Mouse (Mus musculus) gastrocnemius, adult 18-20 months (tissue): Measurements from ENCODE around the gene Gucy2g. TPM values are rescaled to one million over a fixed set of nuclear protein-coding genes. Genes with fewer than 3 reads are reported as not detected.

Experiments used
- DNase-seq: peaks from one replicate; pipeline ENCODE4 v3.0.0; 2021; ENCODE audit warnings: low spot score
- total RNA-seq, 2 experiments: library from RNA; stranded (reverse); gene quantifications; 2 replicates each; pipeline ENCODE4 v1.2.3; 2021

The Gucy2g gene
- total RNA-seq, 2 experiments from 2014 or later = 0.16 to 0.21 TPM

DNA sequence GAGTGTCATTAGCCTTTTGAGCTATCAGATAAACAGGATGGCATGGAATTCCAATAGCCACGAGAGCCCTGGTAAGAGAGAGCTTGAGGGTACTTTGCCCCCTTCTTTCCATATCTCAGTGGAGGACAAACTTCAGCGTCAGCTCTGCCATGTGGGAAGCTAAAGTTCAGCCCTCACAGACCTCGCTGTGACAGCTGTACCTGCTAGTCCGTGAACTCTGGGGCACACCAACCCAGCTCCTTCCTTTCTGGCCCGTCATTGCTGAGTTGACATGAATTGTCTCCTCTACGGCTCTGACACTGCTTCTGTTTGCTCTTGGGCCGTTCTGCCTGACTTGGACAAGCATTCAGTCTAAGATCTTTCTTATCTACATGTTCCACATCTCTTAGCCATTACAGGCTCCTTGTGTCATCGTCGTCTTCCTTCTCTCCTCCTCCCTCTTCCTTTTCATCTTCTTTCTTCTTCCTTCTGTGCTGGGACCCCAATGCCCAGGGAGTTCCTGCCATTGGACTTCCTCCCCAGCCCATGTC, 7.0 kb upstream of the Gucy2g start:
- no peak for DNase-seq

DNA sequence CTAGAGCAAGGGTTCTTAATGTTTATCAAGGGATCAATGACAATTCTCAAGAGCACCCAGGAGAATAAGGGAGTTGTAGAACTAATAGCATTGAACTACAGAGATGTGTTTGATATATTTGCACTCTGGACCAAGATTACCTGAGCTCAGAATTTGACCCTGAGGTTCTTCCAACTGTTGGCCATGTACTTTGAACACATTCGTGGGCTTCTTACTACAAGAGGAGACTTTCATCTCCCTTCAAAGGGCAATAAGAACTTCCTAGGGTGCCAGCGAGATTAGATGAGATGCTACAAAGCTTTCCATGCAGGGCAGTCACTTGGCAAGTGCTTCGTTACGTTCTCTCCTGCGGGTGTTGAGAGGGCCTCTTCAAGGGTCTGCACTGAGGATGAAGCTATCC, 6.5 kb upstream of the Gucy2g start:
- DNase-seq = no peak

DNA sequence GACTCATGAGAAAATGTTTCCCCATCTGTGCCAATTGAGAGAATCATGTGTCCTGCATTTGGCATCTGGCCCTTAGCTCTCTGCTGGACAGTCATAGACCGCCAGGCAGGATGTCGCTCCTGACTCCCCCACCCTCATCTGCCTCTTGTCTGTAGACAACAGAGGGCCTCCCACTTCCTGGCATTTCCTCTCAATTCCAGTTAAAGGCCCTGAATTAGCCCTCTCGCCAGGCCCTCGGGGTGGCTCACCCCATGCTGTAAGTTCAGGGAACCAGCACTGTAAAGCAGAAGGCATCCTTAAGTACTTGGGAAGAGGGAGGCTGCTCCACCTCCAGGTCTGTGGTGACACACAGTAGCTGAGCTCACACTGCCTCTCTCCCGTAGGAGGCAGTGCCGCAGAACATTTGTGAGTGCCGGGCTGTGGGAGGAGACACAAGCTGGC, 3.8 kb upstream of the Gucy2g start:
- DNase-seq = peak; percentile 38

DNA sequence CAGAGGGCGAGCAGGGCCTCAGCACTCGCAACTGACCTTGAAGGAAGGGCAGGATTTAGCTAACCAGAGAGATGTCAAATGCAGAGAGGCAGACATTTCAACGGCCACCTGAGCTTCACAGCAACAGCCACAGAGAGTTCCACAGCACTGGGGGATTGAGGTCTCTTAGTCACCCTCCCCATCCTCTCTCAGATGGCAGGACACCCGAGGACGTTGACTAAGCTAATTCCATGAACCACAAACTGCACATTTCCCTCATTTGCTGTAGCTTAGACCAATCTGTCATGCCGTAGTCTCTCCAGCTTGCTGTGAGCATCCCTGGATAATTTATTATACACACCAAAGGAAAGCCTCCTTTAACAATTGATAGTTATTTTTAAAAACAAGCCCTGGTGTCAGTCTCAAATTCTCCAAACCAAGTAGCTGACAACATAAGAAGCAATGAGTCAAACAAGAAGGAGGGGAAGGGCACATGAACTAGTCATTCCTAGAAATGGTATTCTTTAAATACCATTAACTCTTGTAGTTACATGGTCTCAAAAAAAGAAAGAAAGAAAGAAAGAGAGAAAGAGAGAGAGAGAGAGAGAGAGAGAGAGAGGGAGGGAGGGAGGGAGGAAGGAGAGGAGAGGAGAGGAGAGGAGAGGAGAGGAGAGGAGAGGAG, 1.1 kb downstream of the Gucy2g start:
- no peak for DNase-seq

DNA sequence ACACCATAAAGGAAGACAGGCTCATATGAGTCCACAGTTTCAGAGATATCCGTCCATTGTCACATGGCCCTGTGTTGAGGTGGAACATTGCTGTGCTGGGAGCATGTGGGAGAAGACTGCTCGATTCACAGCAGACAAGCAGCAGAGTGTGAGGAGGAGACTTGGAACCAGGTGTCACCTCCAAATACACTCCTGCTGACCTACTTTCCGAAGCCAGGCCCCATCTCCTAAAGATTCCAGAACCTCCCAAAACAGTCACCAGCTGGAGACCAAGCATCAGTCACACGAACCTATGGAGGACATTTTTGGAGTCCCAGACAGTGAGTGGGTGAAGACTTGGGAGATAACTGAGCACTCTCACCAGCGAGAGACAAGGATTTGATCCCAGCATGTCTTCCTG, 4.5 kb downstream of the Gucy2g start:
- DNase-seq = no peak

- DNase-seq = no peak
Measured at GRCm38 (mm10) chr19:55236026-55236425, 5.0 kb downstream of the Gucy2g start.

DNA sequence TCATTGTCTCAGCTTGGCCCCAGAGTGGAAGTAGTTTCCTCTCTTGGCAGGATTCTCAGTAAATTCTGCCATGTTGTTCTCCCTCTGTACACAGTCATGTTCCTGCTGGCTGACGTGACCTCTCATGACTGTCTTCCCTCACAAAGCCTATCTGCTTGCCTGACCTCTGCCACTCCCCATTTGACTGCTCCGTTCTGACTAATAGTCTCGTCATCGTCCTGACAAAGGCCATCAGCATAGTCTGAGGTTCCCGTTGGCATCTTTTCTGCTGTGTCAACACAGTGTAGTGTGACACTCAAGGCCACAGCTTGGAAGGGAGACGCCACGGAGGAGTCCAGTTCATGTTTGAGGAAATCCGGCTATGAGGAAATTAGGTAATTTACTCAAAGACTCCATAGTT, 8.9 kb downstream of the Gucy2g start:
- no peak for DNase-seq

DNA sequence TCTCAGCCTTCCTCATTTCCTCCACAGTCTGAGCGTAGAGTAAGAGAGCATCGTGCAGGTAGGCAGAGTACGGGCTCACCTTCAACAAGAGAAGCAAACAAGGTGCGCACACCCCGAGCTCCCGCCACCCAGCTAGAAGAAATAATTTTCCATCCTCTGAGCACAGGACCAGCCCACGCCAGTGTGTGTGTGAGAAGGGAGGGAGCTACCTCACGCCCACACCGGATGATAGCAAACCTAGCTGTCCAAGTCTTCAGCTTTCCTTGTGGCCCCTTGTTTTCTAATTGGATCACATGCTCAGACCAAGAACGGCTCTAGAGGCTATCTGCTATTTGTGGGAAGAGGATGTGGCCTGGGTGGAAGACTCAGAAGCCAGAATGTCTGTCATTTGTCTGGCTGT, 10.0 kb downstream of the Gucy2g start:
- no peak for DNase-seq

DNA sequence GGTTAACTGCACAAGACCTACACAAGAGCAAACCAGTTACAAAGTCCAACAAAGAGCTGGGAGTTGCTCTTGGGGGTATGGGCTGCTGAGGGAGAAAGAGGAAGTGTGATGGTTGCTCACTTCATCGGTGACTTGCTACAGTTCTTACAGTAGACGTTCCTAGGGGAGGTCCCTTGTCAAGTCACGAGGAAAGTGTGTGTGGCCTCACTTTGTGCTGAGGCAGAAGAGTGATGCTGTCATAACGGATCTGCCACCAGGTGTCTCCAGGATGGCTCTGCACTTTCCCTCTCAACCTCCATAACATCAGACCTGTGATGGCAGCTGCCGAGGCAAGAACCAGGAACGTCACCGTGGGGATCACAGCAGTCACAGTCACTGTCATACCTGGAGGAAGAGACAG, 13.9 kb downstream of the Gucy2g start:
- DNase-seq = no peak

- DNase-seq = no peak
Measured at GRCm38 (mm10) chr19:55226621-55227020, 14.4 kb downstream of the Gucy2g start.

DNA sequence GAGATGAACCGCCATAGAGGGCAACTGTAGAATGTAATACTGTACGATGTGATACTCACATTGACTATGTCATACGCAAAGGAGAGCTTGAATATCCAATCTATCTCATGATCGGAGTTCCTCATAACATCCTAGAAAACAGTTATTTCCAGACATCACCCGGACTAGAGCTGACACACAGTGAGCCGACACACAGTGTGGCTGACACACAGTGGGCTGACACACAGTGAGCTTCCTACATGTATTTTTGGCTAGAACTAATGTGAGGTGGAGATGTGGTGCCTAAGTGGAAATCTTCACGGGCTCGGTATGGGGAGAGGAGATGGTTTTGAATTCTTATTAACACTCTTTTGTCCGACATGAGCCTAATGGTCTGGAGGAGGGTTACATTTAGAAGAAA, 18.8 kb downstream of the Gucy2g start:
- DNase-seq = no peak

- DNase-seq = no peak
Measured at GRCm38 (mm10) chr19:55221208-55221607, 19.8 kb downstream of the Gucy2g start.

DNA sequence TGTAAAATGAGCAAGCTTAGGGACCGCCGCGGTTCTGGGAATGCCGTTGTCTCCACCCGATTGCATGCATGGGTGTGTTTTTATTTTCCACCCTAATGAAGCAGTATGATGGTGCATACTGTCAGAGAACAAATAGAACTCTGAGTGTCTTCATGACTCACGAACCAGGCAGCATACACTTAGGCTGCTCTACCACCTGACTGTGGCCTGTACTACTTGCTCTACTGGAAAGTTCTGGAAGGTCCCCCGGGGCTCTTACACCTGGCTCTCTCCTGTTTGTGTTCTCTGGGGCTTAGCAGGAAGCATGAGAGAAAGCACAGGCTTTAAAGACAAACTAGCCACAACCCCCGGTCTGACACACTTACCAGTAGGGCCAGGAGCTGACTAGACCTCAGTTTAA, 21.7 kb downstream of the Gucy2g start:
- no peak for DNase-seq

- DNase-seq = no peak
Measured at GRCm38 (mm10) chr19:55218741-55219221, 22.3 kb downstream of the Gucy2g start.

GRCm38 (mm10) chr19:55218192-55218739, 22.8 kb downstream of the Gucy2g start:
- DNase-seq = peak; percentile 73

- DNase-seq = no peak
Measured at GRCm38 (mm10) chr19:55217365-55217764, 23.7 kb downstream of the Gucy2g start.

DNA sequence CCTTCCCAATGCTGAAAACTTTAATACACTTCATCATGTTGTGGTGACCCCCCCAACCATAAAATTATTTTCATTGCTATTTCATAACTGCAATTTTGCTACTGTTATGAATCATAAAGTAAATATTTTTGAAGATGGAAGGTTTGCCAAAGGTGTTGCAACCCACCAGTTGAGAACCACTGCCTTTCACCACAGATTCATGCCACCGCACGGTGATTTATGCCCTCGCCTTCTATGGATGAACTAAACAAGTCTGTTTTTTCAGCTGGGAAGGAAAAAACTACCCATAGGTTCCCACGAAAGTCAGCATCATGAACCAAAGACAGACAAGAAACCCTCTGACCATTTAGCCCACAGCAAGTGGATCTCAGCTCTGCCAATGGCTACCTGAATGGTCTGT, 24.2 kb downstream of the Gucy2g start:
- DNase-seq = no peak

- DNase-seq = no peak
Measured at GRCm38 (mm10) chr19:55213617-55214340, 27.3 kb downstream of the Gucy2g start.

GRCm38 (mm10) chr19:55211698-55212097, 29.3 kb downstream of the Gucy2g start:
- no peak for DNase-seq

- DNase-seq = no peak
Measured at GRCm38 (mm10) chr19:55209084-55209483, 32.0 kb downstream of the Gucy2g start.

GRCm38 (mm10) chr19:55208654-55209053, 32.4 kb downstream of the Gucy2g start:
- no peak for DNase-seq

DNA sequence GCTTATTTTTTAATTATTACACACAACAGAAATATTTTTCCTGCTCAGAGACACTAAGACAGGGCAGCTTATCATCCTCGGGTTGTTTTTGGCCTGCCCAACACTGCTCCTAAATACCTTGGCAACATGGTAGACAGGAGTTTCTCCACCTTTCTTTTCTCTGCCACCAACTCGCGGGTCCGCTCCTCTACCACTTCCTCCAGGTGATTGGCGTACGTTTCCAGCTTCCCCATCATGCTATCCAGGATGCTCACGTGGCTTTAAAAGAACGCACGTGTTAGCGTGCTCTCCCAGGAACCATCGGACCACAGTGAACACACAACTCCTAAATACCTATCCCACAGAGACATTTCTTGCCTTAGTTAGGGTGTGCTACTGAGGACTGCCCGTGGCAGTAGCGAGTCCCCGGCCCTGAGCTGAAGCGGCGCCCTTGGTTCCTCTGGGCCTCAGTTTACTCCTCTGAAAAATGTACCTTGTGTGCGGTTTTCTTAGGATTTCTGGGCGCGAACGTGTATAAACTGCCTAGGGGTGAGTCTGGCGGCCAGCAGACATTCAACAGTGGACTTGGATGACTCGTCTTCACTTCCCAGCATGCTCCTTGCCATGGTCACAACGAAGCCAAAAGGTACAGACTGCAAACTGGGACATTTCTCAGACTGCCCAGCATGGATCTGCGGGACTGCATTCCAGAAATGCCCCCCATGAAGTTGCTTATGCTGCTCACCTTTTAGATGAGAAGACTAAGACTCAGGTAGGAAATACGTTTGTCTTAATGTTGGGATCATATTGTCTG, 33.1 kb downstream of the Gucy2g start:
- DNase-seq = no peak
